Mouse (Mus musculus) midbrain, embryonic 16.5 days (tissue): ENCODE measurements around the gene Ddias. TPM values are rescaled to one million over a fixed set of nuclear protein-coding genes. Genes with fewer than 3 reads are reported as not detected.

Source experiments
- ATAC-seq: fragments of 200-750 bp; cut with Nextera tagmentation; 2 replicates; pipeline ENCODE4 v1.8.0; 2017; ENCODE audit warnings: moderate TSS enrichment
- H3K27ac ChIP-seq: fragments of 300-500 bp; sonication (generic); 2 replicates; pipeline ENCODE4 v1.5.1; 2014; ENCODE audit warnings: mild to moderate bottlenecking, low read length, mixed read lengths
- H3K27me3 ChIP-seq: fragments of 300-500 bp; sonication (generic); 2 replicates; pipeline ENCODE4 v1.6.1; 2014; ENCODE audit warnings: low read depth, low read length, mixed read lengths; ENCODE audit not compliant: control insufficient read depth, insufficient read depth
- H3K36me3 ChIP-seq: fragments of 300-500 bp; sonication (generic); 2 replicates; pipeline ENCODE4 v1.6.1; 2014; ENCODE audit warnings: mild to moderate bottlenecking, low read length, moderate library complexity, mixed read lengths; ENCODE audit not compliant: control insufficient read depth, insufficient read depth
- H3K4me1 ChIP-seq: fragments of 300-500 bp; sonication (generic); 2 replicates; pipeline ENCODE4 v1.6.1; 2014; ENCODE audit warnings: mild to moderate bottlenecking, low read length, mixed read lengths; ENCODE audit not compliant: control insufficient read depth, insufficient read depth
- H3K4me2 ChIP-seq: fragments of 300-500 bp; sonication (generic); 2 replicates; pipeline ENCODE4 v1.6.1; 2014; ENCODE audit warnings: mild to moderate bottlenecking, low read length, mixed read lengths
- H3K4me3 ChIP-seq: fragments of 300-500 bp; sonication (generic); 2 replicates; pipeline ENCODE4 v1.5.1; 2014; ENCODE audit warnings: low read depth, mild to moderate bottlenecking, low read length, moderate library complexity, mixed read lengths
- H3K9ac ChIP-seq: fragments of 300-500 bp; sonication (generic); 2 replicates; pipeline ENCODE4 v1.6.1; 2014; ENCODE audit warnings: low read depth, low read length, mixed read lengths
- H3K9me3 ChIP-seq: fragments of 300-500 bp; sonication (generic); replicated peaks from 2 replicates; pipeline ENCODE4 v1.6.1; 2014; ENCODE audit warnings: mild to moderate bottlenecking, low read length, mixed read lengths; ENCODE audit not compliant: control insufficient read depth, poor library complexity, severe bottlenecking
- WGBS: fragments of 180-500 bp; shearing (Covaris S2); extraction: QIAGEN DNeasy Blood & Tissue Kit; methylation state at CpG from one replicate; pipeline ENCODE4 v1.1.7; 2014; 5-methylcytosine and 5-hydroxymethylcytosine counted together
- polyA plus RNA-seq: library from polyadenylated mRNA; unstranded; fragments of >200 nt; fragmentation: Nextera tagmentation; extraction: Ambion mirVana; gene quantifications from 2 replicates; pipeline ENCODE4 v1.2.1, GENCODE M21; 2015

The Ddias gene
- polyA plus RNA-seq, 1 experiment from 2014 or later, result 3.1 TPM

GRCm38 (mm10) chr7:92834391-92834790, 39.7 kb downstream of the Ddias start:
- Histone ChIP-seq H3K9me3 (no peaks in the 10 kb centered on the region), H3K36me3 (peaks cover 7% of the 10 kb centered on the region; the same call in 1 of the 2 replicates), H3K4me3 (no peak overlapping the region), H3K27ac (no peak overlapping the region), H3K4me2 (no peak overlapping the region), H3K27me3 (no peaks in the 10 kb centered on the region), H3K4me1 (no peaks in the 10 kb centered on the region), H3K9ac (no peak overlapping the region)
- ATAC-seq, result no peak
- 96% methylated on average over 2 of the region's 2 CpGs for WGBS

- Histone ChIP-seq H3K9ac (no peak overlapping the region), H3K36me3 (peaks cover 9% of the 10 kb centered on the region; the same call in 1 of the 2 replicates), H3K27me3 (no peaks in the 10 kb centered on the region), H3K9me3 (no peaks in the 10 kb centered on the region), H3K4me3 (no peak overlapping the region), H3K4me1 (no peaks in the 10 kb centered on the region), H3K27ac (no peak overlapping the region), H3K4me2 (no peak overlapping the region)
- ATAC-seq, result no peak
- WGBS, result 94% methylated on average over 6 of the region's 6 CpGs
These were observed 41.7 kb downstream of the Ddias start for GRCm38 (mm10) chr7:92832395-92832794.

GRCm38 (mm10) chr7:92827981-92828380, 46.1 kb downstream of the Ddias start:
- H3K36me3 ChIP-seq, result peaks cover 4% of the 10 kb centered on the region; the same call in 1 of the 2 replicates
- no peak overlapping the region for H3K9ac ChIP-seq
- H3K4me3 ChIP-seq, result no peak overlapping the region
- H3K27ac ChIP-seq, result no peak overlapping the region
- H3K4me1 ChIP-seq, result no peaks in the 10 kb centered on the region
- no peak for ATAC-seq
- WGBS, result 43% methylated on average over 3 of the region's 3 CpGs
- no peaks in the 10 kb centered on the region for H3K27me3 ChIP-seq
- H3K4me2 ChIP-seq, result no peak overlapping the region
- H3K9me3 ChIP-seq, result no peaks in the 10 kb centered on the region

- ATAC-seq, result no peak
- 95% methylated on average over 3 of the region's 3 CpGs for WGBS
These were observed 47.8 kb downstream of the Ddias start for GRCm38 (mm10) chr7:92826248-92826647.

GRCm38 (mm10) chr7:92822409-92823101, 51.5 kb downstream of the Ddias start:
- Histone ChIP-seq H3K27me3 (no peaks in the 10 kb centered on the region), H3K4me2 (no peak overlapping the region), H3K27ac (no peak overlapping the region), H3K4me1 (no peaks in the 10 kb centered on the region; the same call in 1 of the 2 replicates), H3K4me3 (no peak overlapping the region), H3K36me3 (no peaks in the 10 kb centered on the region), H3K9ac (no peak overlapping the region), H3K9me3 (no peaks in the 10 kb centered on the region)
- ATAC-seq, result peak; percentile 58; the same call in 1 of the 2 replicates
- WGBS, result 60% methylated on average over 1 of the region's 1 CpGs

More at GRCm38 (mm10) chr7:92826248-92826647, 47.8 kb downstream of the Ddias start:
- H3K4me1 ChIP-seq, result no peaks in the 10 kb centered on the region; the same call in 1 of the 2 replicates
- peaks cover 4% of the 10 kb centered on the region; the same call in 1 of the 2 replicates for H3K36me3 ChIP-seq
- H3K27me3 ChIP-seq, result no peaks in the 10 kb centered on the region
- no peaks in the 10 kb centered on the region for H3K9me3 ChIP-seq
- no peak overlapping the region for H3K4me3 ChIP-seq
- no peak overlapping the region for H3K9ac ChIP-seq
- no peak overlapping the region for H3K27ac ChIP-seq
- H3K4me2 ChIP-seq, result no peak overlapping the region

- H3K9ac ChIP-seq, result no peak overlapping the region
These were observed 52.2 kb downstream of the Ddias start for GRCm38 (mm10) chr7:92821871-92822270.

GRCm38 (mm10) chr7:92820941-92821465, 53.0 kb downstream of the Ddias start:
- no peaks in the 10 kb centered on the region for H3K36me3 ChIP-seq
- no peak for ATAC-seq
- no peak overlapping the region for H3K4me3 ChIP-seq
- H3K27me3 ChIP-seq, result no peaks in the 10 kb centered on the region
- H3K27ac ChIP-seq, result no peak overlapping the region
- WGBS, result 80% methylated on average over 7 of the region's 7 CpGs
- no peak overlapping the region for H3K4me2 ChIP-seq
- no peak overlapping the region for H3K9ac ChIP-seq
- no peaks in the 10 kb centered on the region; the same call in 1 of the 2 replicates for H3K4me1 ChIP-seq
- no peaks in the 10 kb centered on the region for H3K9me3 ChIP-seq

More at GRCm38 (mm10) chr7:92821871-92822270, 52.2 kb downstream of the Ddias start:
- Histone ChIP-seq H3K27me3 (no peaks in the 10 kb centered on the region), H3K36me3 (no peaks in the 10 kb centered on the region), H3K4me2 (no peak overlapping the region), H3K4me1 (no peaks in the 10 kb centered on the region; the same call in 1 of the 2 replicates), H3K27ac (no peak overlapping the region), H3K4me3 (no peak overlapping the region), H3K9me3 (no peaks in the 10 kb centered on the region)
- no peak for ATAC-seq
- WGBS, result 55% methylated on average over 4 of the region's 4 CpGs

GRCm38 (mm10) chr7:92820410-92820809, 53.6 kb downstream of the Ddias start:
- H3K27me3 ChIP-seq, result no peaks in the 10 kb centered on the region
- no peaks in the 10 kb centered on the region for H3K36me3 ChIP-seq
- WGBS, result 92% methylated on average over 1 of the region's 1 CpGs
- no peaks in the 10 kb centered on the region; the same call in 1 of the 2 replicates for H3K4me1 ChIP-seq
- H3K9ac ChIP-seq, result no peak overlapping the region
- H3K4me2 ChIP-seq, result no peak overlapping the region
- H3K27ac ChIP-seq, result no peak overlapping the region
- H3K4me3 ChIP-seq, result no peak overlapping the region
- no peak for ATAC-seq
- no peaks in the 10 kb centered on the region for H3K9me3 ChIP-seq

- no peaks in the 10 kb centered on the region for H3K36me3 ChIP-seq
- no peak overlapping the region for H3K9ac ChIP-seq
- H3K4me3 ChIP-seq, result no peak overlapping the region
- H3K4me2 ChIP-seq, result no peak overlapping the region
- no peaks in the 10 kb centered on the region for H3K9me3 ChIP-seq
- no peak for ATAC-seq
- 87% methylated on average over 11 of the region's 11 CpGs for WGBS
- H3K27me3 ChIP-seq, result no peaks in the 10 kb centered on the region
- no peak overlapping the region for H3K27ac ChIP-seq
- H3K4me1 ChIP-seq, result no peaks in the 10 kb centered on the region; the same call in 1 of the 2 replicates
These were observed 54.4 kb downstream of the Ddias start for GRCm38 (mm10) chr7:92819656-92820055.
